Mouse (Mus musculus) embryonic fibroblast, embryonic 13.5 days (primary cell): ENCODE measurements around the gene Rnf19b.

ENCODE experiments used
- CTCF ChIP-seq: IDR thresholded peaks from 2 replicates; pipeline ENCODE4 v1.5.1; 2011; ENCODE audit warnings: mild to moderate bottlenecking, control low read depth, low read length, moderate library complexity, borderline replicate concordance; ENCODE audit not compliant: insufficient read depth
- POLR2A ChIP-seq: IDR thresholded peaks from 2 replicates; pipeline ENCODE4 v1.6.1; 2011; ENCODE audit warnings: low read depth, mild to moderate bottlenecking, control low read depth, low read length, moderate library complexity

- TF ChIP-seq CTCF (no peak), POLR2A (no peak)
These were observed 26.8 kb downstream of the Rnf19b start for GRCm38 (mm10) chr4:129084896-129085295.
